Mouse (Mus musculus): Measurements from ENCODE around the gene Nemp1. TPM values are rescaled to one million over a fixed set of nuclear protein-coding genes. Genes with fewer than 3 reads are reported as not detected.
A peak's percentile ranks its signal among the peaks of the same experiment; 100 is the strongest.

The Nemp1 gene
- polyA plus RNA-seq, 1 experiment from 2014 or later: 6.7 TPM

GRCm38 (mm10) chr10:127668093-127669050 lies 1.7 kb downstream of the Nemp1 start, which contains the start of gene Nab2:
Gene Nab2, minus strand, starts transcription at chr10:127668568.
- H3K4me1 ChIP-seq (ENCODE audit: control insufficient read depth, low read depth, low read length): peaks cover 9% of the 10 kb centered on the region
- WGBS (ENCODE audit: insufficient replicate concordance): 3% methylated on average over 38 of the region's 40 CpGs
- peak within 1 kb of the TSS; percentile 53 for H3K4me2 ChIP-seq (ENCODE audit: low read depth, low read length)
- no peaks in the 10 kb centered on the region for H3K9me3 ChIP-seq (replicated peaks; ENCODE audit: control insufficient read depth, low read length)
- ATAC-seq (ENCODE audit: low read depth): peak; percentile 5; the same call in 1 of the 2 replicates
- 0 out of 2 replicates have a peak within 1 kb of the TSS, but pooled peaks have one; percentile 10 for H3K9ac ChIP-seq (ENCODE audit: low read depth, low read length)
- peak within 1 kb of the TSS; percentile 84 for H3K27ac ChIP-seq (ENCODE audit: low read length)
- no peaks in the 10 kb centered on the region for H3K36me3 ChIP-seq (ENCODE audit: control insufficient read depth, insufficient read depth)
- peak within 1 kb of the TSS; percentile 59 for H3K4me3 ChIP-seq (ENCODE audit: low read depth, low read length)
- H3K27me3 ChIP-seq (ENCODE audit: control insufficient read depth, insufficient read depth, low read depth, low read length): peaks cover 58% of the 10 kb centered on the region

DNA sequence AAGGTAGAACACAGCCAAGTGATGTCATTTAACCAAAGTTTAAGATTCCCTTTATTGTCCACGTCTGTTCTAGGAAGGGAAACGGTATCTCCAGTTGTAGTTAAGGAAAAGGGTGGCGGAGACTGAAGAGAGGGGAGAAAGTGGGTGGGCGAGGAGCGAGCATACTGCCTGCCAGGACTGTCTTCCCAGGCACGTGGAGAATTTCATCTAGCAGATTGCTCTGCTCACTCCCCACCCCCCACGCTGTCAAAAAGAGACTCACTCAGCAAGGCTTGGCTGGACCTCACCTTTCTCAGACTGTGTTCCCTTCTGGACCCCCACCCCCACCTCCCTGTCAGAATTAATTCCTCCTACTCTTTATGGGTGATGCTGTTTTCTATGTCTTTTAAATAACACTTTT lies 2.5 kb downstream of the Nemp1 start:
- Histone ChIP-seq H3K36me3 (ENCODE audit: control insufficient read depth, insufficient read depth) (no peaks in the 10 kb centered on the region), H3K4me2 (ENCODE audit: low read depth, low read length) (no peak overlapping the region), H3K9ac (ENCODE audit: low read depth, low read length) (no peak overlapping the region), H3K4me1 (ENCODE audit: control insufficient read depth, low read depth, low read length) (peaks cover under 1% of the 10 kb centered on the region), H3K27ac (ENCODE audit: low read length) (no peak overlapping the region), H3K4me3 (ENCODE audit: low read depth, low read length) (no peak overlapping the region), H3K27me3 (ENCODE audit: control insufficient read depth, insufficient read depth, low read depth, low read length) (peaks cover 54% of the 10 kb centered on the region), H3K9me3 (replicated peaks; ENCODE audit: control insufficient read depth, low read length) (no peaks in the 10 kb centered on the region)
- 37% methylated on average over 7 of the region's 7 CpGs for WGBS (ENCODE audit: insufficient replicate concordance)
- no peak for ATAC-seq (ENCODE audit: low read depth)

DNA sequence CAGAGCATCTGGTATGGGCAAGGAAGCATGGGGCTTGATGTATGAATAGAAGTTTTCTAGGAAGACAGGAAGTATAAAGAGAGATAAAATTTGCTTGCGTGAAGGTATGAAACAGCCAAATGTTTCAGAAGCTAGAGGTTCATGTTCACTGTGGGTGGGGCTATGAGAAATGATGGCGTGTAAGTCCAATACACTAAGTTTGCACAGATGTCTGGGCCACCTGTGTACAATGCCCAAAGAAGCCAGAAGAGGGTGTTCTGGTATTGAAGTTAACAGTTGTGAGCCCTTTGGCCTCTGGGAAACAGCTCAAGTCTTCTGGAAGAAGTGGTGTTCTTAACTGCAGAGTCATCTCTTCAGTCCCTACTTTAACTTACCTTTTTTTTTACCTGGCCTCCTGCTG lies 3.5 kb downstream of the Nemp1 start:
- H3K27me3 ChIP-seq (ENCODE audit: control insufficient read depth, insufficient read depth, low read depth, low read length): peaks cover 44% of the 10 kb centered on the region

DNA sequence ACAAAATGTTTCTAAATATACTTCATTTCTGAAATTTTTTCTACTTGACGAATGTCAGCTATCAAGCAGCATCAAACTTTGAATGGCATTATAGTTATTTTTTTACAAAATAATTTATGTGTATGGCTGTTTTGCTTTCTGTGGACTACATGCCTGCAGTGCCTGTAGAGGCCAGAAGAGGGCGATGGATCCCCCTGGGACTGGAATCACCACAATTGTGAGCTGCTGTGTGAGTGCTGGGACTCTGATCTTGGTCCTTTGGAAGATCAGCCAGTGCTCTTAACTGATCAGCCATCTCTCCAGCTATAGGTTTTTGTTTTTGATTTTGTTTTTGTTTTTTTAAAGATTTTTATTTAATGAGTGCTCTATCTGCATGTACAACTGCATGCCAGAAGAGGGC lies 4.6 kb downstream of the Nemp1 start:
- Histone ChIP-seq H3K27ac (ENCODE audit: low read length) (no peak overlapping the region), H3K9ac (ENCODE audit: low read depth, low read length) (no peak overlapping the region), H3K4me2 (ENCODE audit: low read depth, low read length) (no peak overlapping the region), H3K4me1 (ENCODE audit: control insufficient read depth, low read depth, low read length) (peaks cover 5% of the 10 kb centered on the region; the same call in 1 of the 2 replicates), H3K27me3 (ENCODE audit: control insufficient read depth, insufficient read depth, low read depth, low read length) (peaks cover 33% of the 10 kb centered on the region), H3K4me3 (ENCODE audit: low read depth, low read length) (no peak overlapping the region), H3K9me3 (replicated peaks; ENCODE audit: control insufficient read depth, low read length) (no peaks in the 10 kb centered on the region), H3K36me3 (ENCODE audit: control insufficient read depth, insufficient read depth) (no peaks in the 10 kb centered on the region)
- WGBS (ENCODE audit: insufficient replicate concordance): 17% methylated on average over 2 of the region's 2 CpGs
- no peak for ATAC-seq (ENCODE audit: low read depth)

More for the DNA sequence above, 3.5 kb downstream of the Nemp1 start:
- H3K9ac ChIP-seq (ENCODE audit: low read depth, low read length): no peak overlapping the region
- H3K36me3 ChIP-seq (ENCODE audit: control insufficient read depth, insufficient read depth): no peaks in the 10 kb centered on the region
- H3K9me3 ChIP-seq (replicated peaks; ENCODE audit: control insufficient read depth, low read length): no peaks in the 10 kb centered on the region
- ATAC-seq (ENCODE audit: low read depth): no peak
- H3K4me3 ChIP-seq (ENCODE audit: low read depth, low read length): no peak overlapping the region
- 45% methylated on average over 2 of the region's 2 CpGs for WGBS (ENCODE audit: insufficient replicate concordance)
- no peaks in the 10 kb centered on the region for H3K4me1 ChIP-seq (ENCODE audit: control insufficient read depth, low read depth, low read length)
- no peak overlapping the region for H3K27ac ChIP-seq (ENCODE audit: low read length)
- no peak overlapping the region for H3K4me2 ChIP-seq (ENCODE audit: low read depth, low read length)

- Histone ChIP-seq H3K27me3 (ENCODE audit: control insufficient read depth, insufficient read depth, low read depth, low read length) (peaks cover 4% of the 10 kb centered on the region), H3K9ac (ENCODE audit: low read depth, low read length) (no peak overlapping the region), H3K4me3 (ENCODE audit: low read depth, low read length) (no peak overlapping the region), H3K27ac (ENCODE audit: low read length) (no peak overlapping the region), H3K4me2 (ENCODE audit: low read depth, low read length) (no peak overlapping the region), H3K9me3 (replicated peaks; ENCODE audit: control insufficient read depth, low read length) (no peaks in the 10 kb centered on the region), H3K36me3 (ENCODE audit: control insufficient read depth, insufficient read depth) (no peaks in the 10 kb centered on the region), H3K4me1 (ENCODE audit: control insufficient read depth, low read depth, low read length) (peaks cover 14% of the 10 kb centered on the region; the same call in 1 of the 2 replicates)
- 83% methylated on average over 6 of the region's 6 CpGs for WGBS (ENCODE audit: insufficient replicate concordance)
- no peak for ATAC-seq (ENCODE audit: low read depth)
Measured at GRCm38 (mm10) chr10:127674046-127674655, 7.5 kb downstream of the Nemp1 start.

GRCm38 (mm10) chr10:127674794-127675522 lies 8.3 kb downstream of the Nemp1 start:
- no peak overlapping the region for H3K4me3 ChIP-seq (ENCODE audit: low read depth, low read length)

GRCm38 (mm10) chr10:127675859-127676398 lies 9.2 kb downstream of the Nemp1 start:
- Histone ChIP-seq H3K4me1 (ENCODE audit: control insufficient read depth, low read depth, low read length) (peaks cover 14% of the 10 kb centered on the region; the same call in 1 of the 2 replicates), H3K9me3 (replicated peaks; ENCODE audit: control insufficient read depth, low read length) (no peaks in the 10 kb centered on the region), H3K36me3 (ENCODE audit: control insufficient read depth, insufficient read depth) (no peaks in the 10 kb centered on the region), H3K27me3 (ENCODE audit: control insufficient read depth, insufficient read depth, low read depth, low read length) (no peaks in the 10 kb centered on the region), H3K27ac (ENCODE audit: low read length) (peak overlapping the region; percentile 82), H3K4me3 (ENCODE audit: low read depth, low read length) (peak overlapping the region; percentile 90), H3K4me2 (ENCODE audit: low read depth, low read length) (peak overlapping the region; percentile 56), H3K9ac (ENCODE audit: low read depth, low read length) (peak overlapping the region; percentile 43)
- WGBS (ENCODE audit: insufficient replicate concordance): 44% methylated on average over 5 of the region's 5 CpGs
- no peak for ATAC-seq (ENCODE audit: low read depth)

More at GRCm38 (mm10) chr10:127674794-127675522, 8.3 kb downstream of the Nemp1 start:
- H3K9ac ChIP-seq (ENCODE audit: low read depth, low read length): no peak overlapping the region
- H3K4me1 ChIP-seq (ENCODE audit: control insufficient read depth, low read depth, low read length): peaks cover 14% of the 10 kb centered on the region; the same call in 1 of the 2 replicates
- H3K4me2 ChIP-seq (ENCODE audit: low read depth, low read length): no peak overlapping the region
- H3K36me3 ChIP-seq (ENCODE audit: control insufficient read depth, insufficient read depth): no peaks in the 10 kb centered on the region
- H3K27me3 ChIP-seq (ENCODE audit: control insufficient read depth, insufficient read depth, low read depth, low read length): no peaks in the 10 kb centered on the region
- H3K9me3 ChIP-seq (replicated peaks; ENCODE audit: control insufficient read depth, low read length): no peaks in the 10 kb centered on the region
- H3K27ac ChIP-seq (ENCODE audit: low read length): no peak overlapping the region
- ATAC-seq (ENCODE audit: low read depth): no peak
- 86% methylated on average over 8 of the region's 8 CpGs for WGBS (ENCODE audit: insufficient replicate concordance)

GRCm38 (mm10) chr10:127676691-127677548 lies 10.2 kb downstream of the Nemp1 start:
- H3K27ac ChIP-seq (ENCODE audit: low read length): peak overlapping the region; percentile 88
- no peaks in the 10 kb centered on the region for H3K9me3 ChIP-seq (replicated peaks; ENCODE audit: control insufficient read depth, low read length)
- H3K36me3 ChIP-seq (ENCODE audit: control insufficient read depth, insufficient read depth): no peaks in the 10 kb centered on the region
- WGBS (ENCODE audit: insufficient replicate concordance): under 1% methylated on average over 71 of the region's 71 CpGs
- peaks cover 14% of the 10 kb centered on the region; the same call in 1 of the 2 replicates for H3K4me1 ChIP-seq (ENCODE audit: control insufficient read depth, low read depth, low read length)
- H3K27me3 ChIP-seq (ENCODE audit: control insufficient read depth, insufficient read depth, low read depth, low read length): no peaks in the 10 kb centered on the region
- ATAC-seq (ENCODE audit: low read depth): peak; percentile 95
- peak overlapping the region; percentile 87 for H3K9ac ChIP-seq (ENCODE audit: low read depth, low read length)
- H3K4me2 ChIP-seq (ENCODE audit: low read depth, low read length): peak overlapping the region; percentile 97
- peak overlapping the region; percentile 90 for H3K4me3 ChIP-seq (ENCODE audit: low read depth, low read length)

All from liver, embryonic 16.5 days (tissue).